Mouse (Mus musculus): ENCODE data around the gene Vwa3b. TPM values are rescaled to one million over a fixed set of nuclear protein-coding genes. Genes with fewer than 3 reads are reported as not detected.

The Vwa3b gene
- polyA plus RNA-seq, 1 experiment from 2014 or later: 0.99 TPM

- 68% methylated on average over 7 of the region's 7 CpGs for WGBS
- peak overlapping the region; percentile 67 for H3K27ac ChIP-seq (ENCODE audit: low read length)
- no peaks in the 10 kb centered on the region for H3K9me3 ChIP-seq (replicated peaks; ENCODE audit: control insufficient read depth, low read length, poor library complexity, severe bottlenecking)
- no peak overlapping the region for H3K4me2 ChIP-seq (ENCODE audit: low read length)
- ATAC-seq: no peak
- H3K27me3 ChIP-seq (ENCODE audit: control insufficient read depth, insufficient read depth, low read depth, low read length): no peaks in the 10 kb centered on the region
- no peak overlapping the region for H3K9ac ChIP-seq (ENCODE audit: low read depth, low read length)
- no peaks in the 10 kb centered on the region for H3K36me3 ChIP-seq (ENCODE audit: control insufficient read depth, insufficient read depth, low read length)
- no peaks in the 10 kb centered on the region for H3K4me1 ChIP-seq (ENCODE audit: control insufficient read depth, insufficient read depth, low read length)
- no peak overlapping the region for H3K4me3 ChIP-seq (ENCODE audit: low read depth, low read length)
Measured at GRCm38 (mm10) chr1:37149866-37150265, 123.5 kb downstream of the Vwa3b start.

DNA sequence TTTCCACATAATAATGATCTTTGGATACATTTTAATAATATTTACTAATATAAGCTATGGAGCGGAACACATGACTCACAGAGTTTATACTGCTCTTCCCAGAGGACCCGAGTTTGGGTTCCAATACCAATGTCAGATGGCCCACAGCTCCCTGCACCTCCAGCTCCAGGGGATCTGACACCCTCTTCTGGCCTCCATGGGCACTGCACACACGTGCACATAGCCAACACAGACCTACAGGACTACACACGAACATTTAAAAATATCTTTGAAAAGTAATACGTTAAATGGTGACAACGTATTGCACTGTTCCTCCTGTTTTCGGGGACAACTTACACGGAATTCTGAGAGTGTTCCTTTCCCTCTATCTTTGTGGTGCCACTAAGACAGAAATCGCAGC is 125.5 kb downstream of the Vwa3b start:
- Histone ChIP-seq H3K9me3 (replicated peaks; ENCODE audit: control insufficient read depth, low read length, poor library complexity, severe bottlenecking) (no peaks in the 10 kb centered on the region), H3K36me3 (ENCODE audit: control insufficient read depth, insufficient read depth, low read length) (no peaks in the 10 kb centered on the region), H3K27ac (ENCODE audit: low read length) (no peak overlapping the region), H3K4me3 (ENCODE audit: low read depth, low read length) (no peak overlapping the region), H3K27me3 (ENCODE audit: control insufficient read depth, insufficient read depth, low read depth, low read length) (no peaks in the 10 kb centered on the region), H3K9ac (ENCODE audit: low read depth, low read length) (no peak overlapping the region), H3K4me1 (ENCODE audit: control insufficient read depth, insufficient read depth, low read length) (no peaks in the 10 kb centered on the region), H3K4me2 (ENCODE audit: low read length) (no peak overlapping the region)
- ATAC-seq: no peak
- WGBS: 89% methylated on average over 9 of the region's 9 CpGs

DNA sequence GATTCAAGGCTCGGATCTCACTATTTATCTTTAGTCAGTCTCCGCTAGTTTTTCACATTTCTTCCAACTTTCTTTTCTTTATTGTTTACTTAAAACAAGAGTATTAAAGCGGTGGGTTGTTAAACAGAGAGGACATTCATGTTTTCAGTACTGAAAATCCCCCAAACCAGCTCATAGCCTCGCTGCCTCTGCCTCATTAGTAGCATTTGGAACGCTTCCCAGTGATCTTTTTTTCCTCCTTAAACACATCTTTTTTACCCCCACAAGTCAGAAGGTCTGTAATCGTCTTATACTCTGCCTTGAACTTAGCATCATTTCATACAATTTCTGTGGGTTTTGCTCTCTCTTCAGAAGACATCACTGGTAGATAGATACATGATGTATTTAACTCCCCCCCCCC is 139.7 kb downstream of the Vwa3b start:
- Histone ChIP-seq H3K9me3 (replicated peaks; ENCODE audit: control insufficient read depth, low read length, poor library complexity, severe bottlenecking) (no peaks in the 10 kb centered on the region), H3K27ac (ENCODE audit: low read length) (no peak overlapping the region), H3K4me2 (ENCODE audit: low read length) (no peak overlapping the region), H3K36me3 (ENCODE audit: control insufficient read depth, insufficient read depth, low read length) (no peaks in the 10 kb centered on the region), H3K9ac (ENCODE audit: low read depth, low read length) (no peak overlapping the region), H3K27me3 (ENCODE audit: control insufficient read depth, insufficient read depth, low read depth, low read length) (no peaks in the 10 kb centered on the region), H3K4me1 (ENCODE audit: control insufficient read depth, insufficient read depth, low read length) (no peaks in the 10 kb centered on the region), H3K4me3 (ENCODE audit: low read depth, low read length) (no peak overlapping the region)
- ATAC-seq: no peak
- WGBS: 51% methylated on average over 6 of the region's 6 CpGs

DNA sequence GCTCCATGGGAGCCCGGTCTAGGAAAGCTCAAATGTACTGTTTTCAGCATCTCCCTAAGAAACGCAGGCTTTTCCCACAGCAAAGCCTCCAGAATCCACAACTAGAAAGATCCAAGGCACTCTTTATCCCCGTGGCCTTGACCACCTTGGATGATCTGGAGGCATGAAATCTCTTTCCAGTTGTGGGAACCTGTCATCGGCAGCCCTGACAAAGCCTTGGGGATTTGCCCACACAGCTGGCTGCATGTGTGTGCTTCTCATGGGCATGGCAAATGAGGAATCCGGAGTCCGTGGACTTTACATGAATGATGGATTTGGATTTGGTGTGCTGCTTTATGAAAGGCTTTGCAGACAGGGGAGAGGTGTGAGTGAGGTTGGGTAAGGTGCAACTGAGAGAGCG is 141.5 kb downstream of the Vwa3b start:
- 66% methylated on average over 7 of the region's 7 CpGs for WGBS

GRCm38 (mm10) chr1:37177874-37178273 is 151.5 kb downstream of the Vwa3b start:
- H3K36me3 ChIP-seq (ENCODE audit: control insufficient read depth, insufficient read depth, low read length): no peaks in the 10 kb centered on the region
- no peak overlapping the region for H3K4me2 ChIP-seq (ENCODE audit: low read length)
- ATAC-seq: no peak
- no peak overlapping the region for H3K9ac ChIP-seq (ENCODE audit: low read depth, low read length)
- H3K27ac ChIP-seq (ENCODE audit: low read length): no peak overlapping the region
- no peaks in the 10 kb centered on the region for H3K9me3 ChIP-seq (replicated peaks; ENCODE audit: control insufficient read depth, low read length, poor library complexity, severe bottlenecking)
- H3K27me3 ChIP-seq (ENCODE audit: control insufficient read depth, insufficient read depth, low read depth, low read length): no peaks in the 10 kb centered on the region
- H3K4me3 ChIP-seq (ENCODE audit: low read depth, low read length): no peak overlapping the region
- 92% methylated on average over 2 of the region's 2 CpGs for WGBS
- H3K4me1 ChIP-seq (ENCODE audit: control insufficient read depth, insufficient read depth, low read length): no peaks in the 10 kb centered on the region

More for the DNA sequence above, 141.5 kb downstream of the Vwa3b start:
- no peaks in the 10 kb centered on the region for H3K4me1 ChIP-seq (ENCODE audit: control insufficient read depth, insufficient read depth, low read length)
- no peak for ATAC-seq
- H3K4me2 ChIP-seq (ENCODE audit: low read length): no peak overlapping the region
- no peak overlapping the region for H3K9ac ChIP-seq (ENCODE audit: low read depth, low read length)
- no peaks in the 10 kb centered on the region for H3K27me3 ChIP-seq (ENCODE audit: control insufficient read depth, insufficient read depth, low read depth, low read length)
- no peaks in the 10 kb centered on the region for H3K36me3 ChIP-seq (ENCODE audit: control insufficient read depth, insufficient read depth, low read length)
- H3K9me3 ChIP-seq (replicated peaks; ENCODE audit: control insufficient read depth, low read length, poor library complexity, severe bottlenecking): no peaks in the 10 kb centered on the region
- H3K4me3 ChIP-seq (ENCODE audit: low read depth, low read length): no peak overlapping the region
- no peak overlapping the region for H3K27ac ChIP-seq (ENCODE audit: low read length)

- no peak overlapping the region for H3K9ac ChIP-seq (ENCODE audit: low read depth, low read length)
Measured at GRCm38 (mm10) chr1:37179852-37180251, 153.5 kb downstream of the Vwa3b start.

GRCm38 (mm10) chr1:37187050-37187449 is 160.7 kb downstream of the Vwa3b start:
- Histone ChIP-seq H3K9ac (ENCODE audit: low read depth, low read length) (no peak overlapping the region), H3K4me2 (ENCODE audit: low read length) (no peak overlapping the region), H3K27me3 (ENCODE audit: control insufficient read depth, insufficient read depth, low read depth, low read length) (no peaks in the 10 kb centered on the region), H3K27ac (ENCODE audit: low read length) (no peak overlapping the region), H3K9me3 (replicated peaks; ENCODE audit: control insufficient read depth, low read length, poor library complexity, severe bottlenecking) (no peaks in the 10 kb centered on the region; the same call in 1 of the 2 replicates), H3K36me3 (ENCODE audit: control insufficient read depth, insufficient read depth, low read length) (no peaks in the 10 kb centered on the region), H3K4me1 (ENCODE audit: control insufficient read depth, insufficient read depth, low read length) (0 out of 2 replicates have a peak, but pooled peaks cover 3% of the 10 kb centered on the region), H3K4me3 (ENCODE audit: low read depth, low read length) (no peak overlapping the region)
- WGBS: 49% methylated on average over 6 of the region's 6 CpGs
- no peak for ATAC-seq

More at GRCm38 (mm10) chr1:37179852-37180251, 153.5 kb downstream of the Vwa3b start:
- H3K27ac ChIP-seq (ENCODE audit: low read length): no peak overlapping the region
- no peaks in the 10 kb centered on the region for H3K27me3 ChIP-seq (ENCODE audit: control insufficient read depth, insufficient read depth, low read depth, low read length)
- no peak overlapping the region for H3K4me3 ChIP-seq (ENCODE audit: low read depth, low read length)
- no peaks in the 10 kb centered on the region for H3K36me3 ChIP-seq (ENCODE audit: control insufficient read depth, insufficient read depth, low read length)
- H3K9me3 ChIP-seq (replicated peaks; ENCODE audit: control insufficient read depth, low read length, poor library complexity, severe bottlenecking): no peaks in the 10 kb centered on the region
- WGBS: 62% methylated on average over 5 of the region's 5 CpGs
- 0 out of 2 replicates have a peak, but pooled peaks cover 3% of the 10 kb centered on the region for H3K4me1 ChIP-seq (ENCODE audit: control insufficient read depth, insufficient read depth, low read length)
- H3K4me2 ChIP-seq (ENCODE audit: low read length): no peak overlapping the region
- no peak for ATAC-seq

GRCm38 (mm10) chr1:37194607-37195006 is 168.2 kb downstream of the Vwa3b start:
- 65% methylated on average over 4 of the region's 4 CpGs for WGBS
- Histone ChIP-seq H3K27ac (ENCODE audit: low read length) (no peak overlapping the region), H3K36me3 (ENCODE audit: control insufficient read depth, insufficient read depth, low read length) (no peaks in the 10 kb centered on the region), H3K4me2 (ENCODE audit: low read length) (no peak overlapping the region), H3K9me3 (replicated peaks; ENCODE audit: control insufficient read depth, low read length, poor library complexity, severe bottlenecking) (no peaks in the 10 kb centered on the region; the same call in 1 of the 2 replicates), H3K27me3 (ENCODE audit: control insufficient read depth, insufficient read depth, low read depth, low read length) (no peaks in the 10 kb centered on the region), H3K4me1 (ENCODE audit: control insufficient read depth, insufficient read depth, low read length) (no peaks in the 10 kb centered on the region), H3K4me3 (ENCODE audit: low read depth, low read length) (no peak overlapping the region), H3K9ac (ENCODE audit: low read depth, low read length) (no peak overlapping the region)
- no peak for ATAC-seq

- Histone ChIP-seq H3K4me1 (ENCODE audit: control insufficient read depth, insufficient read depth, low read length) (no peaks in the 10 kb centered on the region), H3K9ac (ENCODE audit: low read depth, low read length) (no peak overlapping the region), H3K27me3 (ENCODE audit: control insufficient read depth, insufficient read depth, low read depth, low read length) (no peaks in the 10 kb centered on the region), H3K4me3 (ENCODE audit: low read depth, low read length) (no peak overlapping the region), H3K27ac (ENCODE audit: low read length) (no peak overlapping the region), H3K36me3 (ENCODE audit: control insufficient read depth, insufficient read depth, low read length) (no peaks in the 10 kb centered on the region), H3K4me2 (ENCODE audit: low read length) (no peak overlapping the region), H3K9me3 (replicated peaks; ENCODE audit: control insufficient read depth, low read length, poor library complexity, severe bottlenecking) (no peaks in the 10 kb centered on the region)
- 94% methylated on average over 4 of the region's 4 CpGs for WGBS
- ATAC-seq: no peak
Measured at GRCm38 (mm10) chr1:37201406-37201805, 175.0 kb downstream of the Vwa3b start.

All from midbrain, embryonic 16.5 days (tissue).